Mouse (Mus musculus) spleen, embryonic (tissue): ENCODE measurements around the gene Dbn1.

ENCODE experiments used
- CTCF ChIA-PET: fragments of 350-600 bp; sonication (Branson Sonifier 250); formaldehyde crosslinking; loops from one replicate; lab custom pipeline; 2022; lab: Charles Lee

Gene Dbn1

DNA sequence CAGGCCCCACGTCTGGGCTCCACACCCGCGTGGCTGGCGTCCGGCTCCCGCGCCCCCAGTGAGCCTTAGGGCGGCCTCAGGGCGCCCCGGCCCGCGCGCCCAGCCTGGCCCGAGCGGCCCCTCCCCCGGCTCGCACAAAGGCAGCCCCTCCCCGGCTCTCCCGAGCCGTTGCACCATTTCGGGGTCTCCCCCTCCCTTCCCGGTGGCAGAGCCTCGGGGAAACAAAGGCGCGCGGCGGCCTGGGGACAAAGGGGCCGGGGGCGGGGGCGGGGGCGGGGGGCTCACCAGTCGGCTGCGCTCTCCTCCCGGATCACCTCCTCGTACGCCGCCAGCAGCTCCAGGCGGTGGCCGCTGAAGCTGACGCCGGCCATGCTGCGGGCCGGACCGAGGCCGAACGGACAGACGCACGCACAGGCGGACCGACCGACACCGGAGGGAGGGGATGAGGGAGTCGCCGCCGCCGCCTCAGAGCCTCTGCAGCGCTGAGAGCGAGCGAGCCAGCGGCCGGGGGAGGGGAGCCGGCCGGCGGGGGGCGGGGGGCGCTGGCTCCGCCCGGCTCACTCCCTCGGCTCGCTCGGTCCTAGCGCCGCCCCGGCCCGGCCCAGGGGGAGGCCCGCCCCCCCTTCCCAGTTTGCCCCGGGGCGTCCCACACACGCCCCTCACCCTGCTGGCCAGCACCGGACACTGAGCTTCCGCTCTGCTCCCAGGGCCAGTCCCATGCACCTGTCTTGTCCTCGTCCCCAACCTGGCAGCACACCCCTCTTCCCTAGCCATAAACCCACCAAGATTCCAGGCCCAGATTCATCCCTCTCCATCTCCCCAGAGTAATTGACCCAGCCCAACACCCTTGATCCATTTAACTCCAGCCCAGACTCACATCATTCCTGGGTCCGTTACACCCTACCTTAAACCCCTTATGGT lies at the start of gene Dbn1:
Dbn1 (minus strand) TSS at position 534 of the 921 bp plus-strand sequence.
- CTCF ChIA-PET, result interaction anchor here (0.5 kb wide), 1 partner anchor 29 kb away, joined by 3 read pairs; no protein-coding TSS in a partner anchor

DNA sequence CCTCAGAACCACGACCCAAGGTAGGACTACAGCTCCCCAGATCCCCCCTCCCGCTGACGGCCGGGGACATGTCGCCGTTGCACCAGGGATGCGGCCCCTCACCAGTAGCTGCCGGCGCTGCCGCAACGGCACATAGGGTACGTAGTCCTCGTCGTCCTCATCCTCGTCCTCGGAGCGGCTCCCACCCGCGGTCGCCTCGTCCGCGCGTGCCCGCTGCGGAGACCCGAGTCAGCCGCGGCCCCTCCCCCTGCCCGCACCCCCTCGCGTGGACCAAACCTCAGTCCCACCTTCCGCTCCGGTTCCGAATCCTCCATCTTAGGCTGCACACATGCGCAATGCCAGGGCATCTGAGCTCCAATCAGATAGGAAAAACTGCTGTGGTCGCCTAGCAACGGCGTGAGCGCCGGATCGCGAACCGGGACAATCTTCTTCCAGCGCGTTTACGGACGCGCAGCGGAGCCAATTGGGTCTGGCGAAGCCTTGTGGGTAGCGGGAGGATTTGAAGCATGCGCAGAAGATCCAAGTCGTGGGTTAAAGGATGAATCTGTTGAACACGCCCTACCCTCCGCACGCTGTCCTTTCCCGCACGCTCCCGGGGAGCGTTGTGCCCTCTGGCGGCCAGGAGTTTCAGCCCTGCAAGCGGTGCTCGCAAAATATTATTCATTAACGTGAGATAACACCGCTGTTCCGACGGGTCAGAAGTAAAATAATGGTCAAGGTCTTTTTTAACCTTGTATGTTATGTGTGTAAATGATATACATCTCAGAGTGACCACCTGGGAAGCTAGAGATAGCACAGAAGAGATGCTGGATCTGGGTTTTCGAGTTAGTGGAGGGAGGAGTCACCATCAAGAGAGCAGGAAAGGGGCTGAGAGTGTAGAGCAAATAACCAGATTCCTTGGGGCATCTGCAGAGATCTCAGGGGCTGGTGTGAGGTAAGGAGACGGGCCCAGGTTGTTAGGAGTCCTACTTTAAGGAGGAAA lies 48.6 kb upstream of the Dbn1 start, which contains the start of gene Ddx41:
Ddx41 (minus strand) TSS at position 465 of the 982 bp plus-strand sequence.
- CTCF ChIA-PET, result no interaction called here

DNA sequence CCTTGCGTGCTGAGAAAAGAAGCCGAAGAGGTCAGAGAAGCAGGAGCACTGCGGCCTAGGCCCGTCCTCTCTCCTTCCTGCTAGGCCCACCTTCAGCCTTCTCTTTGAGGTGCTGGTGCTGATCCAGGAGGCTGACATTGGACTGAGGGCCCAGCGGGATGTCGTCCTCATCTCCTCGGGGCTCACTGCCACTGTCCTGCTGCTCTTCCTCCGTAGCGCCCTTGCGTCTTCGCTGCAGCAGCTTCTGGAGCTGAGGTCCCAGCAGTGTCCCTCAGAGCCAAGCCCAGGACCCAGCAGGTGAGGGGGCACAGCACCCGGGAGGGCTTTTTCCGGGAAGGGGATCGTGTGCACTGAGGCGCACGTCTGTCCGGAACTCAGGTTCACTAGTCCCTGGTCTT lies 47.9 kb upstream of the Dbn1 start:
- CTCF ChIA-PET, result no interaction called here

DNA sequence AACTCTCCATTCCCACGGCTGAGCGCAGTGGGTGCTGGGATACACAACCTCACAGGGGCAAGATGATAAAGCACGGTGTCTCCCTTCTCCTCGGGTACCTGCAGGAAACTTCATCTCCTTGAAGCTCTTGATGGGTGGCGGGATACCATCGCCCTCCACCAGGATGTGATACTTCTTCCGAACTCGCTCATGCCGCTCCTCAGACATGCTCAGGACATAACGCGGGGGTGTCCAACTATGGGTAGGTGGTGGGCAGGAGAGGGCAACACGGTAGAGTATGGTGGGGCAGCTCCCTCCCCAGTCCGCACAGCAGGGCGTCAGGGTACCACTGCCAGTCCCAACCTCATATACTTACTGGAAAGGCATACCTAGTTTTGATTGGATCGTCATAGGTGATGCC lies 47.3 kb upstream of the Dbn1 start:
- CTCF ChIA-PET, result no interaction called here

DNA sequence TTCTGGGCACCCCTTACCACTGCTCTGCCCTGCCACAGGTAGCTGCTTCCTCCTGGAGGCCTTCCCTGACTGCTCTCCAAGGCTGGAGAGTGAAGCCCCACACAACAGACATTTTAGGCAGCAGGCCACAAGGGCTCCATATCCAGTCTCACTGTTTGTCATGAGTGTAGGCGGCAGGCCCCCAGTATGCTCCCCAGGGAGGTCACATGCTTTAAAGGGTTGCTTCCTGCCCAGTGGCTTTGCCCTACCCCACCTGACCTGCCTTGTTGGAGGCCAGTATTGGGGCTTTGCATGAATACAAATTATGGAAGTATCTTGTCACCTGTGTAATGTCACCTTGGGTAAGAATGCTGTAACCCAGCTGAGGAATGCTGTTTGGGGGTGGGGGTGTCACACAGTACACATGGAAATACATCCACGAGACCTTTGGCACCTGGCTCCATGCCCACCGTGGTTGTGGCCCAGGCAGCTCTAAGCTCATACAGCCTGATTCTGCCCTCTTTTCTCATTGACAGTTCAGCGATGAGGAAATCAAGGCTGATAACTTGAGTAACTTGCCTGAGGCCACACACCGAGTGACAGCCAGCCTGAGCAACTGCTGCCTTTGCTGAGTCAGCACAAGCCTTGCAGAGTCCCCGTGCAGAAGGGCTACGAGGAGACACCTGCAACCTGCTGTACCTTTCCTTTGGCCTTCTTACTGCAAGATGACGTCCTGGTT lies 41.4 kb upstream of the Dbn1 start, which contains the start of gene Dok3:
Dok3 (minus strand) TSS at position 99 of the 718 bp plus-strand sequence.
- CTCF ChIA-PET, result interaction anchor here (1.0 to 1.2 kb wide), 2 partner anchors 14 to 63 kb away, joined by 3 read pairs; no protein-coding TSS in a partner anchor

DNA sequence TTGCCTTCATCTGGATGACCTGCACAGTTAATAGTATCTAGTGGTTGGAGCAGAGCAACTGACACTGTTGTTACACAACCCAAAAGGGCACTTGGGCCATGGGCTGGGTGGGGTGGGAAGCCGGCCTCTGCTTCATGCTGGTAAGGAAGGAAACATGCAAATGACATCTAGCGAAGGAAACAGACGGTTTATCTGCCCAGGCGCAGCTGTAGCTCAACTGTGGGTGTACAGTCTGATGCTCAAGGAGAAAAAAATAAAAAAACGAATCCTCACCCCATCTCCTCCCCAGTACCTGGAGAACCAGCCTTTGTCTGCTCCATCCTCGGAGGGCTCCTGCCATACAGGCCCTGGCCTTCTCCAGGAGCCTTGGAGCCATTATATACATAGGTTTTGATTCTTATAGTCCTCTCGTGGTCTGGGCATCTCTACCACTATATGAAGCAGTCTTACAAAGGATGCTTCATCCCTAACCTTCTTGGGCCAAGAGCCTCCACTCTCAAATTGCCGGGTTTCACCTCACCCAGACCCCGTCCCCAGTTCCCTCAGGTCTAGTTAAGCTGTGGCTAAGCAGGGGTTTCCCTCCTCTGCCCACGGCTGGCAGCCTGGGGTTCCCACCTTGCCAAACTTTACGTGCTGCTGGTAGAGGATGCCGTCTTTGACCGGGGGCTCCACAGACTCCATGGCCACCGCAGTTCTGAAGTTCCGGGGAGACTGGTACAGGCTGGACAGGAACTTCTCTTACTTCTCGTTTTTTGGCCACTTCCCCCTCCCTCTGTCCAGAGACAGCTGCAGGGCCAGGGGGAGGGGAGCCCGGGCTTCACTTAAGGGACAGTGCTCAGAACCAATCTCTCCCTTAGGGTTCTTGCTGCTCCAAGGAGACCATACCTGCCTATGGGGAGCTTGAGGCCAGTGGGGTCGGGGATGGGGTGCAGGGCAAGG lies 40.2 kb upstream of the Dbn1 start:
- CTCF ChIA-PET, result interaction anchor here (1.0 kb wide), 1 partner anchor 62 kb away, joined by 3 read pairs; no protein-coding TSS in a partner anchor

DNA sequence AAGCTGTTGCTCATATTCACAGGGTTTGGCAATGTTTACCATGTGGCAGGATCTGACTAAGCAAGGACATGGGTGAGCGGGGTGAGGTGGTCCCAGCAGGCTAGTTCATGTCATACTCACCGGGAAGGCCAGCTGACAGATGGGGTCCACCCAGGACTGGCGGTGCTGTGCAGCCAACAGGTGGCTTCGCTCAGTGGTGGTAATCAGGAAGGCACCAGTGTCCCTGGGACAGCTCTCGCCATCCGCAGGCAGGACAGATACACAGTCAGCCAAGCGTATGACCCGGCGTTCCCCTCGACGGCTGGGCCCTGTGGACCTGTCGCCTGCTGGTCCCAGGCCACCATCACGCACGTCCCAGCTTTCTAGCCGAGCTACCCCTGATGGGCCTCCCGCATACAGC lies 39.3 kb upstream of the Dbn1 start:
- CTCF ChIA-PET, result no interaction called here

DNA sequence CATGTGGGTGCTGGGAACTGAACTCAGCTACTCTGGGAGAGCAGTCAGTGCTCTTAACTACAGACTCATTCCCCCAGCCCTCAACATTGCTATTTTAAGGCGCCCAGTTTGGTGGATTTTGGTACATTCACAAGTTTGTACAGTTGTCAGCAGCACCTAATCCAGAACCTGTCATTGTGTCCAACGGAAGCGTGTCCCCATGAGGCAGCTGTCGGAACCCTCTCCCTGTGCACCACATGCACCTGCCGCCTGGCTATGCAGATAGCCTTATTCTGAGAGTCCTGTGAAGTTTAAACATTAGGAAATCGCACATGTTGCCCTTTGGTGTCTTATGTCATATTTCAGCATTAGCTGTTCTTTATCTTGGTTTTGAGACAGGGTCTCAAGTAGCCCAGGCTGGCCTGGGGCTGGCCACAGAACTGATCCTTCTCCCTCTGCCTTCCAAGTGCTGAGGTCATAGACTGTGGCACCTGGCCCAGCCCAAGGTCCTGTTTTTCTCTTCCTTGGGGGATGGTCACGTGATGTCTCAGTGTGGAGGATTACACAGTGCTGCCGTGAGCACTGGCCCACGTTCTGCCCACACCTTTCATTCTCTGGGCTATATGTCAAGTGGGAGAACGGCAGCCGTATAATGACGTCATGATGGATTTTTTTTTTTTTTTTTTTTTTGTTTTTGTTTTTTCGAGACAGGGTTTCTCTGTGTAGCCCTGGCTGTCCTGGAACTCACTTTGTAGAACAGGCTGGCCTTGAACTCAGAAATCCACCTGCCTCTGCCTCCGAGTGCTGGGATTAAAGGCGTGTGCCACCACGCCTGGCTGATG lies 38.0 kb upstream of the Dbn1 start:
- CTCF ChIA-PET, result no interaction called here

DNA sequence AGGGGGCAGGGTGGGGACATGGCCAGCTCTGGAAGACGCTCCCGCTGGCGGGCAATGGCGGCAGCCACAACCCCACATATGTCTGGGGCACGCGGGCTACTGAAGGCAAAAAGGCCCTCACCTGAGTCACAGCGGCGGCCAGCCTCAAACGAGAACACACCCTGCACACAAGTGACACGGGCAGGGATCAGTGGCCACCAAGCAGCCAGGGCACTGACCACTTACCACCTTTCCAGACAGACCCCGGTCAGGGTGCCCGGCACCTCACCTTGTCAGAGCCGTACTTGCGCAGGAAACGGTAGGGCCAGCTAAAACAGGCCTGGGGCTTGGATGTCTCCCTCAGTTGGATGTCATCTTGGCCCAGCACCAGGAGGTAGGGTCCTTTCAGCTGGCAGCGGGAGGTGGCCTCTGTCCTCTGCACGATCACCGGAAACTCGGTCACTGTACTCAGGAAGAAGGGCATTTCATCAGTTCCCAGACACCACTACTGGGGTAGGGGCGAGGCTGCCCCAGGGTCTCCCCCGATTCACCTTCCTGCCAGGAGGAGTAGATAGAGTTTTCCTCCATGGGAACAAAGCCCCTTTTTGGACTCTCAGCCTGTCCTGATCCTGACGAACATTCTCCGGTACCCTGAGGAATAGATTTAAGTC lies 36.2 kb upstream of the Dbn1 start:
- CTCF ChIA-PET, result interaction anchor here (0.6 kb wide), 1 partner anchor 25 kb away, joined by 4 read pairs; no protein-coding TSS in a partner anchor

DNA sequence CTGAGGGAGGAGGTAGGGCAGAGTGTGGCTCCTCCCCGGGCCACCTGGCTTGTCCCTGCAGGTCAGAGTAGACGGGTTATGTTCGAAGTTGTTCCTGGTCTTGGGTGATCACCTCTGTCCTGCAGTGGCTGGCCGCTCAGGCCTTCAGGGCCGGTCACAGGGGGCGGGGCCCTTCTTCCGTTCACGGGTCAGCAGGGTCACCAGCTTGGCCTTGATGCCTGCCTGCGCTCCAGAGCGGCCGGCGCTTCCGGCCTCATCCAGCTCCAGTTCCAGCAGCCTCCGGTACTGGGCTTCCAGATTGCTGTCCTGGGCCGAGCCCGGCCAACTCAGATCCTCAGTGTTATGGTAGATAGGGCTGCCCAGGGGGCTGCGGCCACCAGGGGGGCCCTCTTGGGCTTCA lies 35.4 kb upstream of the Dbn1 start:
- CTCF ChIA-PET, result interaction anchor here (0.6 kb wide), 1 partner anchor 24 kb away, joined by 4 read pairs; no protein-coding TSS in a partner anchor

DNA sequence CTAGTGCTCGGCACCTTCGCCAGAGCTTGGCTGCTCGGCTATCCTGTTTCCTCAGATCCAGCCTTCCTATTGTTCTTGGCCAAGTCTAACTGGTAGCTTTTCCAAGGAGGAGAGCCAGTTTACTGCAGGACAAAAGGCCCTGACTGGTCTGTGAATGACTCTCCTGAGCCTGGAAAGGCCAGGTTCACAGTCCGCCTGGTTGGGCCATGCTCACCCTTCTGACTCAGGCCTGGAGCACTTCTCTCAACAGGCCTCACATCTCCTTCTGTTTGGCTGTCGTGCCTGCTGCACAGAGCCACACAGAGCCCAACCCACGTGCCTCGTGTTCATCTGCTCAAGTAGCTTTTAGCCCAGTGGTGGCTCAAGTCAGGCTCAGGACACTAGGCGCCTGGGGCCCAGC lies 34.8 kb upstream of the Dbn1 start:
- CTCF ChIA-PET, result no interaction called here

DNA sequence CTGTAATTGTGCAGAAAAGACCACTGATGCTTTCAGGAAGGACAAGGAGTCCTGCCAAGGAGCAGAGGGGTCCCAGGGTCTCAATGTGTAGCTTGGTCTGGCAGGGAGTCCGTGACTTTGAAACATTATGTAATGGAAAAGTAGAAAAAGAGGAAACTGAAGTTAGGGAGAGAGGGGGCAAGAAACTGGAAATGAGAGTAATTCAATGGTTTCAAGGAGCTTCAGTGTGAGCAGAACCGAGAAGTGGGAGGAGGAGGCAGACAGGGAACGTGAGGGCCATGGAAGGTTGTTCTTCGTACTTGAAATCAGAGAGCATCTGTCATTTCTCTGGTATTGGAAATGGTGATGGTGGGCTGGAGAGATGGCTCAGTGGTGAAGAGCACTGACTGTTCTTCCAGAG lies 31.7 kb upstream of the Dbn1 start:
- CTCF ChIA-PET, result interaction anchor here (0.7 to 2.2 kb wide), 2 partner anchors 14 to 172 kb away, joined by 3 to 7 read pairs; no protein-coding TSS in a partner anchor

DNA sequence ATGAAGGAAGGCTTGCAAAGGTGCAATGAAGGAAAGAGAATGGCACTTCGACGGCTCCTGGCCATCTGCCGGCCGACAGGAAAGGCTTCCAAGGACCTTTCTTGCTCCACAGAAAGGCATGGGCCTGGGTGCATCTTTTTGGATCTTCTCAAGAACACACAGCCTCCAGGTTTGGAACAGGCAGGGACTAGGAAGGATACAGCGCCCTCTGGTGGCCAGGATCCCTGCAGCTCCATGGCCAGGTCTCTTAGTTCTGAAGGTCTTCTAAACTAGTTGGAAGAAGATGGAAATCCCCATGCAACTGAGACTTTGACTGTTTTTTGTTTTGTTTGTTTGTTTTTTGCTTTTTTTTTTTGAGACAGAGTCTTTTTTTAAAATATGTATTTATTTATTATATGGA lies 29.0 kb upstream of the Dbn1 start:
- CTCF ChIA-PET, result interaction anchor here (0.7 kb wide), 2 partner anchors 30 to 77 kb away, joined by 3 read pairs; no protein-coding TSS in a partner anchor

DNA sequence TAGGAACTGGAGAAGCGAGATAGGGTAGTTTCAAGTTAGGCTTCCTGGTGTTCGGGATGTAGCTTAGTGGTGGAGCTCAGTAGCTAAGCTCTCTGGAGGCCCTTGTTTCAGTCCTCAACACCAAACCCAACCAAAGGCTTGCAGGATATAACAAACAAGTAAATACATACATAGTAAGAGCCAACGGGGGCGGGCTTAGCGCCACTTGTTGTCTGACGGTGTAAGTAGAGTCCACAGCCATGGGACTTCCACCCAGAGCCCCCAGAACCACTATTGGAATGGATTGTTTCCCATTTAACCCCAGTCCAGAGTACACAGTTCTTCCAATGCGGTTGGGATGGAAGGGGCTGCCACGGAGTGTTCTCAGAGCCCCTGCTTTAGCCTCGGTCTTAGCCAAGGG lies 25.9 kb upstream of the Dbn1 start:
- CTCF ChIA-PET, result interaction anchor here (0.5 to 1.3 kb wide), 5 partner anchors 44 to 108 kb away, joined by 3 to 9 read pairs (median 5); no protein-coding TSS in a partner anchor

DNA sequence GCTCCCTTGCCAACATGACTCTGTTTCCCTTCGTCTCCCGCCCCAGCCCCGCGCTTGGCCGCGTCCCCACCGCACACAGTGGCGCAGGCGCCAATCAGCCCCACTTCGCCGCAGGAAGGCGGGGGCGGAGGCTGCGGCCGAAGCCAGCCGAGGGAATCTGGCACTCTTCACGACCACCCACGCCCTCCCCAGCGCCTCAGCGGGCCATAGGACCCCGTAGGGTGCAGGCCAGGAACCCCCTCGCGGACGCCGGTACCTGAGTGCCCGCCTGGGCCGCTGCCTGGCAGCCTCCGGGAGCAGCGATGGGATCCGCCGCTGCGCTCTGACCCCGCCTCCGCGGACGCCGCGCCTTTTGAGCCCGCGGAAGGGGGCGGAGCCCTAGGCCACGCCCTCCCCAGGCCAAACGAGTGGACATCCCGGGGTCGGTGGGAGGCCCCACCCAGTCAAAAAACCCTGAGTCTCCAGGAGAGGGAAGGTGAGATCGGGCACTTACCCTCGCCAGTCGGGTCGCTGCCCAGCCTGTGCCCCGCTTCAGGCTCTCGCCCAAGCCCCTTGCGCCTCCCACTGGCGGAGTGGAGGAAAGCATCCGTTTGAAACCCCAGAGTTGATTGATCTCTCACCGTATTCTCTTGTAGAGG lies 25.3 kb upstream of the Dbn1 start, which contains the start of gene Pdlim7:
Pdlim7 (minus strand) TSS at position 566 of the 638 bp plus-strand sequence.
- CTCF ChIA-PET, result interaction anchor here (1.0 kb wide), 1 partner anchor 107 kb away, joined by 3 read pairs; no protein-coding TSS in a partner anchor

DNA sequence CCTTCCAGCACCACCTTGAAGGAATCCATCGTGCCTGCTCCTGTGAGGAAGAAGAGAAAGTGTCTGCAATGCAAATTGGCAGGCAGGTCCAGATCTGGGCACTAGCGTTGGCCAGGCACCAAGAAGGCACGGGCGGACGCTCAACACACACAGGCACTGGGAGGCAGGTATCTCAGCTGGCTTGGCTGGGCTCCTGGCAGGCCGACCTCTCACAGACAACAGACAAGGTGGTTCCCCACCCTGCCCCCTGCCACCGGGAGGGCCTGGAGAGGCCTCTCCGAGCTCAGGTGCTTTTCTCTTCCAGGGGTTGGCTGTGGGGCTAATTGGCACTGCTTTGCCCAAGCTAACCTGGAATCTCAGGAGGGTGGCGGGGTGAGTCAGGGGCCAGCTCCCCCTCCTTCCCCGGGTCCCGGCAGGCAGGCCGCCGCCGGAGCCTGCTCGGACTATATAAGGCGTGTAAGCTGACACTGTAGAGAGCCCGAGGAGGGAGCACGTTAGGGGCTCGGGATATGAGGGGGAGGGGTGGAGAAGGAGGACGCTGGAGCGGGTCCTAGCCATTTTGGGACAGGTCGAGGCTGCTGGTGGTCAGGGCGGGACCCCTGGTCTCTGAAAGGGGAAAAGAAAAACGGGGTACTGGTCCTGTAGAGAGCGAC lies 24.6 kb upstream of the Dbn1 start:
- CTCF ChIA-PET, result no interaction called here

DNA sequence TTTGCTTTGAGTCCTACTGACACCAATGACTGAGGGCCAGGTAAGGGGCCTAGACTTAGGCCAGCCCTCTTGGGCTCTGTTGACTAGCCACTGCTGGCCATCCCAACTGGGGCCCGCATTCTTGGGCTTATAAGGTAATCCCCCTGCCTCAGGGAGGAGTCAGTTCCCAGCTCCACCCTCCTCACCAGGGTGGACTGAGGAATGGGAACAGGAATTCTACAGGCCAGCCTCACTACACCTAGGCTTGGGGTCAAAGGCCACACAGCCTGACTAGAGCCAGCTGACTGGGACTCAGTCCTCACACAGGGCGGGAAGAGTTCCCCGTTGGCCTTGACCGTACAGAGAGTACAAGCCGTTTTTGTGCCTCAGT lies 23.6 kb upstream of the Dbn1 start:
- CTCF ChIA-PET, result no interaction called here
